Mouse (Mus musculus) hindlimb bud, embryonic 11.5 days (tissue): Measurements from ENCODE around the gene Hcn1.
A peak's percentile ranks its signal among the peaks of the same experiment; 100 is the strongest.

Source experiments
- DNase-seq: peaks from one replicate; pipeline ENCODE4 v3.0.0-alpha.2; 2012; ENCODE audit warnings: low read depth, low spot score; ENCODE audit errors: extremely low spot score

Gene Hcn1

GRCm38 (mm10) chr13:117602181-117602580 lies at the start of gene Hcn1:
TSS of gene Hcn1 (plus strand) at chr13:117602320.
- DNase-seq: no peak

GRCm38 (mm10) chr13:117567251-117567650 lies 34.9 kb upstream of the Hcn1 start:
- DNase-seq: no peak

GRCm38 (mm10) chr13:117571747-117572146 lies 30.4 kb upstream of the Hcn1 start:
- no peak for DNase-seq

GRCm38 (mm10) chr13:117594494-117595182 lies 7.5 kb upstream of the Hcn1 start:
- DNase-seq: no peak

- no peak for DNase-seq
These were observed 7.0 kb upstream of the Hcn1 start for GRCm38 (mm10) chr13:117595183-117595532.

GRCm38 (mm10) chr13:117601331-117601965 lies 672 bp upstream of the Hcn1 start:
- no peak for DNase-seq

- no peak for DNase-seq
These were observed 668 bp downstream of the Hcn1 start for GRCm38 (mm10) chr13:117602617-117603358.

GRCm38 (mm10) chr13:117603421-117603820 lies 1.3 kb downstream of the Hcn1 start:
- no peak for DNase-seq

- peak; percentile 72 for DNase-seq
These were observed 2.0 kb downstream of the Hcn1 start for GRCm38 (mm10) chr13:117604073-117604472.

- no peak for DNase-seq
These were observed 3.0 kb downstream of the Hcn1 start for GRCm38 (mm10) chr13:117604971-117605750.

GRCm38 (mm10) chr13:117611881-117612280 lies 9.8 kb downstream of the Hcn1 start:
- no peak for DNase-seq

GRCm38 (mm10) chr13:117619544-117619943 lies 17.4 kb downstream of the Hcn1 start:
- DNase-seq: no peak

- no peak for DNase-seq
These were observed 55.4 kb downstream of the Hcn1 start for GRCm38 (mm10) chr13:117657501-117657900.

GRCm38 (mm10) chr13:117658414-117659175 lies 56.5 kb downstream of the Hcn1 start:
- no peak for DNase-seq

GRCm38 (mm10) chr13:117659511-117659910 lies 57.4 kb downstream of the Hcn1 start:
- DNase-seq: no peak

GRCm38 (mm10) chr13:117662661-117663060 lies 60.5 kb downstream of the Hcn1 start:
- DNase-seq: no peak

GRCm38 (mm10) chr13:117669303-117669702 lies 67.2 kb downstream of the Hcn1 start:
- no peak for DNase-seq

- DNase-seq: no peak
These were observed 69.7 kb downstream of the Hcn1 start for GRCm38 (mm10) chr13:117671851-117672250.

- no peak for DNase-seq
These were observed 74.3 kb downstream of the Hcn1 start for GRCm38 (mm10) chr13:117676418-117676817.

- no peak for DNase-seq
These were observed 85.5 kb downstream of the Hcn1 start for GRCm38 (mm10) chr13:117687670-117688069.
